Mouse (Mus musculus) layer of hippocampus, adult 11-12 months (tissue): Measurements from ENCODE around the gene Fgf18.
A peak's percentile ranks its signal among the peaks of the same experiment; 100 is the strongest.

Source experiments
- DNase-seq: peaks from one replicate; pipeline ENCODE4 v3.0.0; 2022; ENCODE audit warnings: low spot score

Fgf18 gene

DNA sequence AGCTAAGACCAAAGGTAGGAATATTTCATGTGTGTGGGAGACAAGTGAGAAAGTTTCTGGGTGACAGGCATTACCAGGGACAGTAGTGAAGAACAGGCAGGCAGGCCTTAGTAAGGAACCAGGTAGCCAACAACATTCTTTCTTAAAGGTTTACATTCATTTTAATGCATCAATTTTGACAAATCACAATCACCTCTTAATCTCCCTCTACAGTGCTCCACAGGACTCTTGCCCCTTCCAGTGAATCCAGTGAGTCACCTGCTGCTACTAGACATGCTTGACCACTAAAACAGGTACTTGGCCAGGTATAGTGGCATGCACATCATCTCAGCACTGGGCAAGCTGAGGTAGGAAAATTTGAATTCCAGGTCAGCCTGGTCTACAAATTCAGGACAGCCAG, 3.2 kb upstream of the Fgf18 start:
- DNase-seq = no peak

- no peak for DNase-seq
These were observed 2.3 kb upstream of the Fgf18 start for GRCm38 (mm10) chr11:33149453-33149852.

GRCm38 (mm10) chr11:33149088-33149436, 1.9 kb upstream of the Fgf18 start:
- no peak for DNase-seq

DNA sequence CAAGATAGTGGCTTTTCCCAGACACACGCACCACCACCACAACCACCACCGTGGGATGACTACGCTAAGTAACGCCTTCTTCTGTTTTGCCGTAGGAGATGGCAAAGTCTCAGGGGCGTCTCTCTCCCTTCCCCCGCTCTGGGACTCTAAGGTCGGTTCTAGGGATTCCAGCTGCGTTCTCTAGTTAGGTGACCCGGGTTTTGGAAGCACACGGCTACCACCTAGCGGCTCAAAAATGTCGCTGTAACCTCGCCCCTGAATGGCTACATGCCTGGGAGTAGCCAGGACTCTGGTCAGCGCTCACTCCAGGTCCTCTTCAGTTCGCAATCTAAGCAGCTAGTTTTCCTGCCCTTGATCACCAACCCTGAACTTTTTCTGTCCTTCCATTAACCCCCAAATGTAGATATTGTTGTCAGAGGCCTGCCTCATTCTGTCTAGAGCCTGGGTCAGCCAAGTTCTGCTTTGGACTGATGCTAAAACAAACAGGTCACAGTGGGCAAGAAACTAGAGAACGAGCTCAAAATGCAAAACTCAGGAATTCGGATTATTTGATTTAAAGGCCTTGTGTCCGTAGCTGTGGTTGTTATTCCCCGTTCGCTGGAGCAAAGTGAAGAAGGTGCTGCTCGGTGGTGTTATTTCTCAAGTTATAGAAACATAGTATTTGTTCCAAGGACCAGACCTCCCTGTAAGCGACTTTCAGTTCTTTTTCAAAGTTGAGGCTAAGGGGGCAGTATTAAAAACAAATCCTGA, 1.3 kb upstream of the Fgf18 start:
- DNase-seq = peak; percentile 75

- DNase-seq = no peak
These were observed 555 bp upstream of the Fgf18 start for GRCm38 (mm10) chr11:33147572-33148337.

- DNase-seq = peak; percentile 15
These were observed 509 bp downstream of the Fgf18 start for GRCm38 (mm10) chr11:33146651-33147131.

DNA sequence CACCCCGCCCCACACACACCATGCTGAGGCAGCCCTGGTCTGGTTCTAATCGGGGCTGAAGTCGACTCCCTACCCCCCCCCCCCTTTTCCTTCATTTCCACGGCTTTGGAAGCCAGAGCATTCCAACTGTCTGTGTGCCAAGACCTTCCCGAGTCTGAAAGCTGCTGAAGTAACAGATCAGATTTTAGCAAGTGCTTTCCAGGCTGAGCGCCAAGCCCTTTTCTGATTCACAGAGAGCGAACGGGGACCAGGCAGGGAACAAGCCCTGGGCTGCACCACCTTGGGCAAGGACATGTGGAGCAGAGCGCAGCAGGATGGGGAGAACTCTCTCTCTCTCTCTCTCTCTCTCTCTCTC, 1.1 kb downstream of the Fgf18 start:
- peak; percentile 84 for DNase-seq

DNA sequence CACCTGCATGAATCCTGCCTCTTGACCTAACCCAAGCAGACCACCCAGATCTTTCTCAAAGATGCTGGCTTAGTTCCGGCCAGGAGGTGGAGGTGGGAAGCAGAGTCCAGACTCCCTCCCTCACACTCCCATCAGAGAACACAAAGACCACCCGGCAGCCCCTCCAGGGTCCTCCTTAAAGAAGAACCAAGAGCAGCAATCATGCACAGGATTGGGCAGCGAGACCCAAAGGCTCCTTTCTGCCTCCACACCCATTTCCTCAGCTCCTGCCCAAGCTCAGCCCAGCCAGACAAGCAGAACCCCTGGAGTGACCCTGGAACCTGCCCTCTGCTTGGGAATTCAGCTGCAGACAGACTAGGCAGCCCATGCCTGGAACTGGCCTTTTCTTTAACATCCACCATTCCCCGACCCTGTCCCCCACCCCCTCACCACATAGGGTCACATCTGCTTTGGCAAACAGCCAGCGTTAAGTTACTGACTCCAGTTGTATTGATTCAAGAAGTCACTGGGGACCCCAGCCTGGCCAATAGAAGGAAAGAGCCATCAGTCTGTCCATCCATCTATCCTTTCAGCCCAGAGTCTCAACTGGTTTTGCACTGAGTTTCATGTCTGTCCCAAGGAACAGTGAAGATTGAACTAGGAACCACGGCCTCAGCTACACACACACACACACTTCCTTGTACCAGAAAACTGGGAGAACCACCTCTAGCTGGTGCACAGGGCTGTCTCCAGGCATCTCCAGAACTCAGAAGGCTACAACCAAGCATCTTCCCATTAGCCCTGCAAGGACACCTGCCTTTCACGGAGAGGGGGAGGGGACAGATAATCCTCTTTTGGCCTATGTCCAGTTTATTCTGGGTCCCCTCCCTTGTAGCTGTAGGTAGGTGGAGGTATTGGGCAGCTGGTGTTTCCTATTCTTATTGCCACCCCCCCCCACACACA, 1.7 kb downstream of the Fgf18 start:
- peak; percentile 15 for DNase-seq

GRCm38 (mm10) chr11:33143906-33144305, 3.3 kb downstream of the Fgf18 start:
- no peak for DNase-seq

- no peak for DNase-seq
These were observed 4.4 kb downstream of the Fgf18 start for GRCm38 (mm10) chr11:33142801-33143200.

DNA sequence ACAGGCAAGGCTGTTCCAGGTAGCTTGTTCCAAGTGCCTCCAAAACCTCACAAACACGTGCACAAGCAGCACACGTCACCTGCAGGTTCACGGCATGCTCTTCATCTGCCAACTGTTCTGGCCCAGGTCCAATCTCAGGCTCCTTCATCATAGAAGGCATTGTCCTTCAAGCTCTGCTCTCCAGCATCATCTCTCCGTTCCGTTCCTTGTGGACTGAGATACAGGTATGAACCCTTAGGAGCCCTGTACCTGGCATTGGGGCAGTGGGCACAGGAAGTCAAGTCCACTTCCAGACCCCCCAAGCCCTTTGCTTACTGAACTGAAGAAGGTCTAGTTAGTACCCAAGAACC, 7.1 kb downstream of the Fgf18 start:
- DNase-seq = no peak

- no peak for DNase-seq
These were observed 7.6 kb downstream of the Fgf18 start for GRCm38 (mm10) chr11:33139458-33140110.

DNA sequence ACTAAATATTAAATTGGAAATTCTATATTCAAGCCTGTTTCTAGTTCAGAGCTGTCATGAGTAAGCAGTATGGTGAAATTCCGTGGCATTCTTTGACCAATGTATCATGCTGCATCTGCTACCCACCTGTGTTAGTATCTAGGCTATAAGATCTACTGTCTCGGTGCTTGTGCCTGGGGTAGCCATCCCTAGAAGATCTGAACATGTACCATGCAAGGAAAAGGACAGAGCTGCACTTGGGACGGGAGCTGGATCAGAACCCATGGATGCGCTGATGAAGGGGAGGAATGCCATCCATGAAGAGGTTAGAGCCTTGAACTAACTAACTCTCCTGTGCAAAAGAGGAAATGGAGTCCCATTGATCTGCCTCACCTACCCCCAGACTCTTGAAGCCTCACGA, 8.5 kb downstream of the Fgf18 start:
- no peak for DNase-seq

- DNase-seq = no peak
These were observed 12.7 kb downstream of the Fgf18 start for GRCm38 (mm10) chr11:33134391-33134986.

DNA sequence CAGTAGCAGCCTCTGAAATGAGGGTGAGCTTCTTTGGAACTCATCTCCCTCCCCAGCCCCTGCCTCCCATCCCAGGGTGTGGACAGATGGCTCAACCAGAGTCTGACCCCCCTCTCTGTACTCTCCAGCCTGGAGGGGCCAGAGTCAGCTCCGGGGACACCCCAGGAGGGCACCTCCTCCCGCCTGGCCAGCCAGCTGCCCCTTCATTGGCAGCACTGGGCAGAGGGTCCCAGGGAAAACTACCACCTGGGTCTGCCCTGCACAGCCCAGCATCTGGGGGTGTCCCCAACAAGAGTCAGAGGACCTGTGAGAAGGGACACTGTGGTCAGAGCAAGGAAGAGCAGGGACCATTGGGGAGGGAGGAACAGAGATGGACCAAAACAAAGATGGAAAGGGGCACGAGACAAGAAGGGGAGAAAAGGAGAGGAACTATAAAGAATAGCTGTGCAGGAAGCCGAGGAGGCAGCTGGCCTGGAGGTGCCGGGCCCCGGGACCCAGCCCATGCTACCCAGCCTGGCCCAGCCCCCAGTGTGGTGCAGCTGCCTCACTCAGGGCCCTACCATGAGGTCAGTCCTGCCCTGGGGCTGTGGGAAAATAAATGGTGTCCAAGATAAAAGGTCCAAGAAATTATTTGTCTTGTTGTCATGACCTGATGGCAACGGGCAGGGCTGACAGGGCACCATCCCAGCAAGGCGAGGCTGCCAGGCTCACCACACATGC, 14.4 kb downstream of the Fgf18 start:
- DNase-seq = no peak

GRCm38 (mm10) chr11:33127058-33127457, 20.1 kb downstream of the Fgf18 start:
- no peak for DNase-seq

DNA sequence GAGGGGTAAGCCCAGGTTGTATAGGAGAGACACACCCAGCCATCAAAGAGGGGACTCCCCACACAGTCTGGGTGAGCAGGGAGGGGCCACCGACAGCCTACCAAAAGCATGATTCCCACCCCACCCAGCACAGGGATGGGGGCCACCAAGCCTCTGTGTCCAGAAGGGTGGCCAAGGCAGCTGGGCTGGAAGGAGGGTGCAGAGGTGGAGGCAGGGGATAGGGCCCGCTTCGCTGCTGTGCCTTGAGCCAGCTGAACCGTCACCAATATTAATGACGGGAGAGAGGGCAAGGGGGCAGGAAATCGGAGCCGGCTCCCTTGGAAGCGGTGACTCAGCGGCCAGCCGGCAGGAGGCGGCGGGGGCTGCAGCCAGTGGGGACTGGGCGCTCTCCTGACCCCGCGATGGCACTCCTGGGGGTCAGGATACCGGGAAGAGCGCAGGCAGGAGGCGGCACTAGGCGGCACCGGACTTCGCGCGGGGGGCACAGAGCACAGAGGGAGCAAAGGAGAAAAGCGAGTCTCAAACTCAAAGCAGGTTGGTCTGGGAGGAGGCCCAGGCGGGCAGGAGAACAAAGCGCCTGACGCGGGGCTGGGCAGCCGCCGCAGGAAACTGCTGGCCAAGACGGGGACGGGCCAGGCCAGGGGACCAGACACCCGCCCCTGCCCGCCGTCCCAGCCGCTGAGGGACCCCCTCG, 24.5 kb downstream of the Fgf18 start:
- no peak for DNase-seq

DNA sequence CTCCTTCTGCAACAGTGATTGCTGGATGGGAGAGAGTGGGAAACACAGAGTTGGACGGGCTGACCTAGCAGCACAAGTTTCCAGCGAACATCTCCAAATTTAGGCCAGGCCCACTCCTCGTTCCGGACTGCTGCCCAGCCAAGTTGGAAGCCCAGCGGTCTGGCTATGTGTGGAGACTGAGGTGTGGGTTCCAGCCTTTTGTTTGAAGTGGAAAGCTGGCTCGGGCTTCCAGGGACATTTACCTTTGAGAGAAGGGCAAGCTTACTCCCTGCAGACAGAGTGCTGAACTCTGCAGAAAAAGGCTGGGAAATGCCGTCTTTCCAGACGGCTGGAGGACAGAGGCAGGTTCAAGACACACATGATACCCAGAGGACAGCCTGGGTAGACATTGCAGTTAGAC, 27.6 kb downstream of the Fgf18 start:
- no peak for DNase-seq

- no peak for DNase-seq
These were observed 28.1 kb downstream of the Fgf18 start for GRCm38 (mm10) chr11:33119116-33119515.

DNA sequence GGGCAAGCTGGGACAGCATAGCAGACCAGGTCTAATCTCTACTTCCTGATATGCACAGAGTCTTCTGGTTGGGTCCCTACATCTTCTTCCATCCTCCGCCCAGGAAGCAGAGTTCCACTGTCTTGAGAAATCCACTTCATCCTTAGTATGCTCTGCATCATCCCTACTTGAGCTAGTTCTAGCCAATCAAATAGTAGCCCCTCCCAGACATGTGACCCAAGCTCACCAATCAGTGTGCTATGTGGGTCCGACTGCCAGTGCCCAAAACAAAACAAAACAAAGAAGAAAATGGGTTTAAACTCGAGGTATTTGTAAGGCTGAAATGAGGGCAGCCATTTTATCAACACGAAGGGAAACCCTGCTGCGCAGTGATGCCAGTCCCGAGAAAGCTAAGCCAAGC, 28.7 kb downstream of the Fgf18 start:
- no peak for DNase-seq
